Mouse (Mus musculus): ENCODE measurements at regions not wholly inside any gene's neighbourhood (a gene's known extent, or its start where the extent isn't known, plus 50 kb on each side); places are given as distances from the start of the nearest gene placed in this dataset.

DNA sequence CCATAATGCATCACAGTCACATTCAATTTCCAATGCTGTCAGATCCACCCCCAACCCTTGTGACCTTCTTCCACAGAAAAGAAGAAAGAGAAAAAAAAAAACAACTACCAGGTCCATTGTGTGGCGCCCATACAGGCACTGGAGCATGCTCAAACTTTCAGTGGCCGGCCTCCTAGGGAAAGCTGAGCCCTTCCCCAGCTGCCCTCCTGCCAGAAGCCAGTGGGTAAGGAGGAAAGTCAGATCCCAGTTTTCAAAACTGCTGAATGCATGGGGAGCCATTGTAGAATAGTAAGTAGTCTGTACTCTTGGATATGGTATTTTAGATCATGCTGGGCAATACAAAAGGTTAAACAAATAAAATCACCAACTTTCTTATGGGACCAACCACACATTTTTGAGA is 325.5 kb upstream of the Fam241a start:
- H3K27ac ChIP-seq (ENCODE audit: low read length): no peak overlapping the region
- 0 out of 2 replicates have a peak, but pooled peaks cover 2% of the 10 kb centered on the region for H3K4me1 ChIP-seq (replicated peaks; ENCODE audit: control insufficient read depth, insufficient read depth, low read length)
- H3K9ac ChIP-seq (replicated peaks; ENCODE audit: low read depth, low read length): no peak overlapping the region
- 20% methylated on average over 2 of the region's 2 CpGs for WGBS
- H3K36me3 ChIP-seq (ENCODE audit: control insufficient read depth, insufficient read depth): no peaks in the 10 kb centered on the region
- no peak overlapping the region for H3K4me2 ChIP-seq (ENCODE audit: low read length)
- ATAC-seq: no peak
- H3K9me3 ChIP-seq (ENCODE audit: control insufficient read depth, low read length): no peaks in the 10 kb centered on the region
- no peak overlapping the region for H3K4me3 ChIP-seq (replicated peaks; ENCODE audit: low read length)
- no peaks in the 10 kb centered on the region for H3K27me3 ChIP-seq (replicated peaks; ENCODE audit: control insufficient read depth, insufficient read depth, low read length)

DNA sequence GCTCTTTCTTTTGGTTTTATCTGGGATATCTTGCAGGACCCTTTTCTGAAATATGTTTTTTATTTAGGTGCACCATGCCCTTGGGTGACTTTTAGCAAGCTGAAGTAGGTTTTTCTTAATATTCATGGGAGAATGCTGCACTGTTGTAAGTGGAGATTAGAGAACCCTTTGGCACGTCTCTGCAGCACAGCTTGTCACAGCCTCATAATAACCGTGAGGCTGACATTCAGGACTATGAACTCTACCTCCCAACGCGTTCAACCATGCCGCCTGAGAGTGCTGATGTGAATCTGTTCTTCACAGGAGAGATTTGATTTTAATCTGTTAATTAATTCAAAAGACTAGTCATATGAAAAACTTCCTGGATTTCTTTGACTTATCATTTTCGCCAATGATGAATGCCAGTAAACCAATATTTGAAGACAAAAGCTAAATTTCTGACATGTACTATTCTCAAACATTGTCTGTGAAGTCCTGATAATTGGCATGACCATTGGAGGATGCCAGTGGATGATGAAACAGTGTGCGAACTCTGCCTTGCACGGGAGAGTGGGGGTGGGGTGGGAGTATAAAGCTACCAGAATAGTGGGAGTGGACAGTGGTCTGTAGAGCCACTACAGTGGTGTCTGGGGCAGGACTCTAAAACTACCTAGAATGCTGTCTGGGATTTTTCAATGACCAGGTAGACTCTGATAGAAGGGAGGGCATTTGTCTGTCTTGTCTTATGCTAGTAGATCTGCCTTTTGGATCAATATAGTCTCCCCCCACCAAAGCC is 324.8 kb upstream of the Fam241a start:
- H3K4me3 ChIP-seq (replicated peaks; ENCODE audit: low read length): no peak overlapping the region
- H3K27me3 ChIP-seq (replicated peaks; ENCODE audit: control insufficient read depth, insufficient read depth, low read length): no peaks in the 10 kb centered on the region
- no peak for ATAC-seq
- H3K27ac ChIP-seq (ENCODE audit: low read length): no peak overlapping the region
- H3K36me3 ChIP-seq (ENCODE audit: control insufficient read depth, insufficient read depth): no peaks in the 10 kb centered on the region
- no peak overlapping the region for H3K4me2 ChIP-seq (ENCODE audit: low read length)
- no peaks in the 10 kb centered on the region for H3K9me3 ChIP-seq (ENCODE audit: control insufficient read depth, low read length)
- H3K9ac ChIP-seq (replicated peaks; ENCODE audit: low read depth, low read length): no peak overlapping the region
- WGBS: 67% methylated on average over 8 of the region's 8 CpGs
- 0 out of 2 replicates have a peak, but pooled peaks cover 2% of the 10 kb centered on the region for H3K4me1 ChIP-seq (replicated peaks; ENCODE audit: control insufficient read depth, insufficient read depth, low read length)

GRCm38 (mm10) chr3:128217765-128218415 is 321.8 kb upstream of the Fam241a start:
- no peak overlapping the region for H3K27ac ChIP-seq (ENCODE audit: low read length)
- H3K4me3 ChIP-seq (replicated peaks; ENCODE audit: low read length): no peak overlapping the region
- H3K27me3 ChIP-seq (replicated peaks; ENCODE audit: control insufficient read depth, insufficient read depth, low read length): no peaks in the 10 kb centered on the region
- no peaks in the 10 kb centered on the region for H3K9me3 ChIP-seq (ENCODE audit: control insufficient read depth, low read length)
- 85% methylated on average over 5 of the region's 5 CpGs for WGBS
- no peak overlapping the region for H3K9ac ChIP-seq (replicated peaks; ENCODE audit: low read depth, low read length)
- H3K36me3 ChIP-seq (ENCODE audit: control insufficient read depth, insufficient read depth): no peaks in the 10 kb centered on the region
- no peak overlapping the region for H3K4me2 ChIP-seq (ENCODE audit: low read length)
- ATAC-seq: no peak
- H3K4me1 ChIP-seq (replicated peaks; ENCODE audit: control insufficient read depth, insufficient read depth, low read length): 0 out of 2 replicates have a peak, but pooled peaks cover 2% of the 10 kb centered on the region

DNA sequence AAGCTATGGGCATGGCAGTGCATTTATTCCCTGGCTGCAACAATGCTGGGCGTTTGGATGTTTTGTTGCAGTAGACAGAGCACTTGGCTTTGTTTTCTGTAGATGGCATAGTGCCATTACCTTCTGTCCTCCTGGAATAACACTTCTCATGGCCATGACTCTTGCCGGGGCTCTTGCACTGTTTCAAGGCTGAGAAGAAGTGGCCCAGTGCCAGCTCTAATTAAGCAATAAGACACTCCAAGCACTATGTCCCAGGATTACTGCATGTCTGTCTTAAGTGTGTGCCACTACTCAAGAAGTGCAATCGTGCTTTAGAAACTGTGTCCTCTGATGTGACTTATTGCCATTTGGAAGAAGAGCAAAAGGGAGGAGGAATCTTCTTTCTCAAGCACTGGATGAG is 316.1 kb upstream of the Fam241a start:
- ATAC-seq: peak; percentile 64

GRCm38 (mm10) chr3:128210591-128210990 is 314.5 kb upstream of the Fam241a start:
- no peaks in the 10 kb centered on the region for H3K36me3 ChIP-seq (ENCODE audit: control insufficient read depth, insufficient read depth)
- H3K4me3 ChIP-seq (replicated peaks; ENCODE audit: low read length): no peak overlapping the region
- no peak overlapping the region for H3K4me2 ChIP-seq (ENCODE audit: low read length)
- ATAC-seq: no peak
- H3K27me3 ChIP-seq (replicated peaks; ENCODE audit: control insufficient read depth, insufficient read depth, low read length): no peaks in the 10 kb centered on the region
- H3K27ac ChIP-seq (ENCODE audit: low read length): no peak overlapping the region
- 73% methylated on average over 1 of the region's 1 CpGs for WGBS
- H3K9me3 ChIP-seq (ENCODE audit: control insufficient read depth, low read length): no peaks in the 10 kb centered on the region
- no peak overlapping the region for H3K9ac ChIP-seq (replicated peaks; ENCODE audit: low read depth, low read length)
- peaks cover 5% of the 10 kb centered on the region; the same call in 1 of the 2 replicates for H3K4me1 ChIP-seq (replicated peaks; ENCODE audit: control insufficient read depth, insufficient read depth, low read length)

More for the DNA sequence above, 316.1 kb upstream of the Fam241a start:
- 21% methylated on average over 3 of the region's 3 CpGs for WGBS
- Histone ChIP-seq H3K27me3 (replicated peaks; ENCODE audit: control insufficient read depth, insufficient read depth, low read length) (no peaks in the 10 kb centered on the region), H3K4me2 (ENCODE audit: low read length) (no peak overlapping the region), H3K4me1 (replicated peaks; ENCODE audit: control insufficient read depth, insufficient read depth, low read length) (peaks cover 5% of the 10 kb centered on the region; the same call in 1 of the 2 replicates), H3K4me3 (replicated peaks; ENCODE audit: low read length) (no peak overlapping the region), H3K9ac (replicated peaks; ENCODE audit: low read depth, low read length) (no peak overlapping the region), H3K9me3 (ENCODE audit: control insufficient read depth, low read length) (no peaks in the 10 kb centered on the region), H3K27ac (ENCODE audit: low read length) (no peak overlapping the region), H3K36me3 (ENCODE audit: control insufficient read depth, insufficient read depth) (no peaks in the 10 kb centered on the region)

GRCm38 (mm10) chr3:128206948-128207347 is 310.8 kb upstream of the Fam241a start:
- no peaks in the 10 kb centered on the region for H3K9me3 ChIP-seq (ENCODE audit: control insufficient read depth, low read length)
- H3K27ac ChIP-seq (ENCODE audit: low read length): no peak overlapping the region
- no peaks in the 10 kb centered on the region for H3K27me3 ChIP-seq (replicated peaks; ENCODE audit: control insufficient read depth, insufficient read depth, low read length)
- H3K4me1 ChIP-seq (replicated peaks; ENCODE audit: control insufficient read depth, insufficient read depth, low read length): no peaks in the 10 kb centered on the region; the same call in 1 of the 2 replicates
- WGBS: 59% methylated on average over 3 of the region's 3 CpGs
- H3K36me3 ChIP-seq (ENCODE audit: control insufficient read depth, insufficient read depth): no peaks in the 10 kb centered on the region
- H3K9ac ChIP-seq (replicated peaks; ENCODE audit: low read depth, low read length): no peak overlapping the region
- no peak overlapping the region for H3K4me3 ChIP-seq (replicated peaks; ENCODE audit: low read length)
- ATAC-seq: no peak
- no peak overlapping the region for H3K4me2 ChIP-seq (ENCODE audit: low read length)

DNA sequence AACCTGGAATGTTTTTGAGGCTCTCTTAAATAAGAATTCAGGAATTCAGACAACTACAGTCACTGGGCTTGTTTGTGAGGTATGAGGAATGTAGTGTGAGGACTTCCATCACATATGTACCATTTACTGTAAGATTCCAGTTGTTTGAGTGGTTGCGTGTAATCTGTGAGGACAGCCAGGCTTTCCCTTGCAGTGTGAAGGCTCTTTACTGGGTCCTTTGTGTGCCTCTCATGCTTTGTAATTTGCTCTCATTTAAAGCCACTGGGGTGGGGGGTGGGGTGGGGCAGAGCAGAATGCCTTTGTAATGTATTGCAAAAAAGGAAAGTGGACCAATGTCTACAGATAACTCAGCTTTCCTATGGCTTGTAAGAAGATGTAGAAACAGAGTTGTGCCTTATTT is 310.4 kb upstream of the Fam241a start:
- 41% methylated on average over 1 of the region's 1 CpGs for WGBS
- H3K9ac ChIP-seq (replicated peaks; ENCODE audit: low read depth, low read length): no peak overlapping the region
- no peak for ATAC-seq
- no peak overlapping the region for H3K27ac ChIP-seq (ENCODE audit: low read length)
- no peaks in the 10 kb centered on the region for H3K36me3 ChIP-seq (ENCODE audit: control insufficient read depth, insufficient read depth)
- no peaks in the 10 kb centered on the region for H3K4me1 ChIP-seq (replicated peaks; ENCODE audit: control insufficient read depth, insufficient read depth, low read length)
- H3K4me2 ChIP-seq (ENCODE audit: low read length): no peak overlapping the region
- no peak overlapping the region for H3K4me3 ChIP-seq (replicated peaks; ENCODE audit: low read length)
- H3K9me3 ChIP-seq (ENCODE audit: control insufficient read depth, low read length): no peaks in the 10 kb centered on the region
- no peaks in the 10 kb centered on the region for H3K27me3 ChIP-seq (replicated peaks; ENCODE audit: control insufficient read depth, insufficient read depth, low read length)

GRCm38 (mm10) chr3:128200574-128201235 is 304.6 kb upstream of the Fam241a start:
- H3K27me3 ChIP-seq (replicated peaks; ENCODE audit: control insufficient read depth, insufficient read depth, low read length): no peaks in the 10 kb centered on the region
- no peak overlapping the region for H3K27ac ChIP-seq (ENCODE audit: low read length)
- H3K9ac ChIP-seq (replicated peaks; ENCODE audit: low read depth, low read length): no peak overlapping the region
- H3K4me2 ChIP-seq (ENCODE audit: low read length): no peak overlapping the region
- WGBS: 87% methylated on average over 5 of the region's 5 CpGs
- no peaks in the 10 kb centered on the region for H3K4me1 ChIP-seq (replicated peaks; ENCODE audit: control insufficient read depth, insufficient read depth, low read length)
- ATAC-seq: no peak
- no peak overlapping the region for H3K4me3 ChIP-seq (replicated peaks; ENCODE audit: low read length)
- H3K36me3 ChIP-seq (ENCODE audit: control insufficient read depth, insufficient read depth): no peaks in the 10 kb centered on the region
- H3K9me3 ChIP-seq (ENCODE audit: control insufficient read depth, low read length): no peaks in the 10 kb centered on the region

GRCm38 (mm10) chr3:128199466-128199865 is 303.3 kb upstream of the Fam241a start:
- no peak overlapping the region for H3K4me2 ChIP-seq (ENCODE audit: low read length)
- no peaks in the 10 kb centered on the region for H3K9me3 ChIP-seq (ENCODE audit: control insufficient read depth, low read length)
- H3K27me3 ChIP-seq (replicated peaks; ENCODE audit: control insufficient read depth, insufficient read depth, low read length): no peaks in the 10 kb centered on the region
- H3K4me3 ChIP-seq (replicated peaks; ENCODE audit: low read length): no peak overlapping the region
- H3K27ac ChIP-seq (ENCODE audit: low read length): no peak overlapping the region
- WGBS: 88% methylated on average over 2 of the region's 2 CpGs
- no peak for ATAC-seq
- H3K4me1 ChIP-seq (replicated peaks; ENCODE audit: control insufficient read depth, insufficient read depth, low read length): no peaks in the 10 kb centered on the region
- no peak overlapping the region for H3K9ac ChIP-seq (replicated peaks; ENCODE audit: low read depth, low read length)
- H3K36me3 ChIP-seq (ENCODE audit: control insufficient read depth, insufficient read depth): no peaks in the 10 kb centered on the region

All from forebrain, embryonic 16.5 days (tissue).